Mouse (Mus musculus) midbrain, postnatal 0 days (tissue): ENCODE results near the gene Ppm1f. TPM values are rescaled to one million over a fixed set of nuclear protein-coding genes. Genes with fewer than 3 reads are reported as not detected.
"Not testable (repeated sequence)": the region's sequence is repeated elsewhere in the genome, so short reads cannot be mapped to it uniquely, and the experiment has no call there.

Source experiments
- ATAC-seq: fragments of 200-750 bp; cut with Nextera tagmentation; 2 replicates; pipeline ENCODE4 v1.8.0; 2017; ENCODE audit warnings: moderate number of reproducible peaks, mild to moderate bottlenecking, moderate TSS enrichment, moderate library complexity; ENCODE audit not compliant: low FRiP score
- DNase-seq: peaks from one replicate; pipeline ENCODE4 v3.0.0-alpha.2; 2015; ENCODE audit warnings: low spot score
- H3K27ac ChIP-seq: fragments of 300-500 bp; sonication (generic); 2 replicates; pipeline ENCODE4 v1.5.1; 2014; ENCODE audit warnings: low read depth, mild to moderate bottlenecking, low read length, mixed read lengths
- H3K27me3 ChIP-seq: fragments of 300-500 bp; sonication (generic); 2 replicates; pipeline ENCODE4 v1.6.1; 2014; ENCODE audit warnings: low read length, control low read depth, mixed read lengths; ENCODE audit not compliant: insufficient read depth
- H3K36me3 ChIP-seq: fragments of 300-500 bp; sonication (generic); 2 replicates; pipeline ENCODE4 v1.6.1; 2014; ENCODE audit warnings: low read length, control low read depth, mixed read lengths; ENCODE audit not compliant: insufficient read depth
- H3K4me1 ChIP-seq: fragments of 300-500 bp; sonication (generic); 2 replicates; pipeline ENCODE4 v1.6.1; 2014; ENCODE audit warnings: mild to moderate bottlenecking, control low read depth, antibody characterized with exemption, low read length, mixed read lengths; ENCODE audit not compliant: insufficient read depth
- H3K4me2 ChIP-seq: fragments of 300-500 bp; sonication (generic); 2 replicates; pipeline ENCODE4 v1.6.1; 2014; ENCODE audit warnings: low read depth, mild to moderate bottlenecking, low read length, mixed read lengths; ENCODE audit not compliant: poor library complexity, severe bottlenecking
- H3K4me3 ChIP-seq: fragments of 300-500 bp; sonication (generic); 2 replicates; pipeline ENCODE4 v1.5.1; 2014; ENCODE audit warnings: low read depth, mild to moderate bottlenecking, low read length, moderate library complexity
- H3K9ac ChIP-seq: fragments of 300-500 bp; sonication (generic); replicated peaks from 2 replicates; pipeline ENCODE4 v1.6.1; 2014; ENCODE audit warnings: mild to moderate bottlenecking, low read length, moderate library complexity, mixed read lengths; ENCODE audit not compliant: poor library complexity, severe bottlenecking
- H3K9me3 ChIP-seq: fragments of 300-500 bp; sonication (generic); 2 replicates; pipeline ENCODE4 v1.6.1; 2016; ENCODE audit warnings: low read length, control low read depth
- CTCF ChIP-seq: IDR thresholded peaks from 2 replicates; pipeline ENCODE4 v1.5.1; 2016; ENCODE audit warnings: antibody characterized with exemption, mild to moderate bottlenecking
- WGBS: fragments of 180-500 bp; shearing (Covaris S2); extraction: QIAGEN DNeasy Blood & Tissue Kit; methylation state at CpG from one replicate; pipeline ENCODE4 v1.1.7; 2014; 5-methylcytosine and 5-hydroxymethylcytosine counted together
- polyA plus RNA-seq: library from polyadenylated mRNA; unstranded; fragments of >200 nt; fragmentation: Nextera tagmentation; extraction: Ambion mirVana; gene quantifications from 2 replicates; pipeline ENCODE4 v1.2.1, GENCODE M21; 2015
- total RNA-seq: library from RNA; depleted of rRNA; stranded (reverse); fragments of >200 nt; gene quantifications from 2 replicates; pipeline ENCODE4 v1.2.3, GENCODE M21; 2014

The Ppm1f gene
- total and polyA plus RNA-seq, 2 experiments from 2014 or later = 12.4 to 33.0 TPM

- no peaks in the 10 kb centered on the region for H3K27me3 ChIP-seq
- no peak overlapping the region for H3K27ac ChIP-seq
- peak; percentile 67 for TF ChIP-seq CTCF
- H3K36me3 ChIP-seq = peaks cover 79% of the 10 kb centered on the region
- no peak overlapping the region for H3K4me3 ChIP-seq
- 82% methylated on average over 3 of the region's 3 CpGs for WGBS
- H3K9ac ChIP-seq = no peak overlapping the region
- H3K9me3 ChIP-seq = no peaks in the 10 kb centered on the region
- ATAC-seq = no peak
- peak; percentile 54 for DNase-seq
- no peak overlapping the region for H3K4me2 ChIP-seq
- H3K4me1 ChIP-seq = no peaks in the 10 kb centered on the region
Observed at GRCm38 (mm10) chr16:16921021-16921435, 24.8 kb downstream of the Ppm1f start.

- TF ChIP-seq CTCF = no peak
- H3K9me3 ChIP-seq = no peaks in the 10 kb centered on the region
- H3K9ac ChIP-seq = no peak overlapping the region
- no peak for ATAC-seq
- no peak overlapping the region for H3K4me3 ChIP-seq
- WGBS = 95% methylated on average over 3 of the region's 3 CpGs
- peaks cover 61% of the 10 kb centered on the region for H3K36me3 ChIP-seq
- H3K27ac ChIP-seq = no peak overlapping the region
- no peak overlapping the region for H3K4me2 ChIP-seq
- H3K27me3 ChIP-seq = no peaks in the 10 kb centered on the region
- H3K4me1 ChIP-seq = no peaks in the 10 kb centered on the region
- no peak for DNase-seq
Observed at GRCm38 (mm10) chr16:16924481-16924880, 28.2 kb downstream of the Ppm1f start.

- Histone ChIP-seq H3K4me3 (no peak overlapping the region), H3K4me1 (no peaks in the 10 kb centered on the region), H3K9me3 (no peaks in the 10 kb centered on the region), H3K27ac (no peak overlapping the region), H3K27me3 (no peaks in the 10 kb centered on the region), H3K4me2 (no peak overlapping the region), H3K9ac (no peak overlapping the region), H3K36me3 (peaks cover 41% of the 10 kb centered on the region)
- ATAC-seq (no peak), DNase-seq (no peak)
- no peak for TF ChIP-seq CTCF
- WGBS = 28% methylated on average over 5 of the region's 5 CpGs
Observed at GRCm38 (mm10) chr16:16926536-16926935, 30.3 kb downstream of the Ppm1f start.

DNA sequence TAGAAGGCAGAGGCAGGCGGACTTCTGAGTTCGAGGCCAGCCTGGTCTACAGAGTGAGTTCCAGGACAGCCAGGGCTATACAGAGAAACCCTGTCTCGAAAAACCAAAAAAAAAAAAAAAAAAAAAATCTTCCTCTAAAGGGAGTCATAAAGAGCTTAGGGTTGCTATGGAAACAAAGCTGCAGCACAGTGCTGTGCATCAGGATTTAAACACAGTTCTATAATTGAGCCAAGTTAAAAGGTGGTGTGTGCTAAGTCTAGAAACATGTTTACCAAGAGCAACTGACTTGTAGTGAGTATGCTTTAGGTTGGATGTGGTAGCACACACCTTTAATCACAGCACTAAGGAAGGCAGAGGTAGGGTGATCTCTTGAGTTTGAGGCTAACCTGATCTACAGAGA lies 32.6 kb downstream of the Ppm1f start:
- H3K36me3 ChIP-seq = peaks cover 21% of the 10 kb centered on the region
- H3K4me3 ChIP-seq, H3K27ac ChIP-seq, H3K9ac ChIP-seq, H3K27me3 ChIP-seq, ATAC-seq, H3K4me1 ChIP-seq, H3K9me3 ChIP-seq, H3K4me2 ChIP-seq: not testable (repeated sequence)
- 54% methylated on average over 3 of the region's 3 CpGs for WGBS
- DNase-seq = peak; percentile 55

DNA sequence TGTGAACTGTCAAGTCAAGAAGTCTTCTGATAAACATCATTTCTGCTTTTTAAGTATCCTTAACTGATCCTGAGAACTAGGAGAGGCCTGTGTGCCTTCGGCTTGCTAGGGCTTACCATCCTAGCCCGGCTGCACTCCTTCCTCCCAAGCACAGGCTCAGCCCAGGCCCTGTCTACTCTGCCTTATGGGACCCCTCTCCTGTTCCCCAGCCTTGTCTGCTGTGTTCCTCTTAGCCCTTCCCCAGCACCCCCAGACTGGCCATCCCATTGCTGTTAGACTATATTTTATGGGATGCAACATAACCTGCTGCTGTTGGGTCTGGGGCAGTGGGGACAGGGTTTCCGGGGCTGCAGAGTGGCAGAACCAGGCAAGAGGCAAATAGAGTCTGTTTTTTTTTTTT lies 34.1 kb downstream of the Ppm1f start:
- Histone ChIP-seq H3K4me3 (no peak overlapping the region), H3K27ac (no peak overlapping the region), H3K27me3 (no peaks in the 10 kb centered on the region), H3K4me2 (no peak overlapping the region), H3K9ac (no peak overlapping the region), H3K4me1 (no peaks in the 10 kb centered on the region), H3K36me3 (peaks cover 11% of the 10 kb centered on the region), H3K9me3 (no peaks in the 10 kb centered on the region)
- no peak for TF ChIP-seq CTCF
- 92% methylated on average over 3 of the region's 3 CpGs for WGBS
- ATAC-seq (no peak), DNase-seq (no peak)

GRCm38 (mm10) chr16:16930810-16931296 lies 34.6 kb downstream of the Ppm1f start:
- H3K36me3 ChIP-seq = peaks cover 10% of the 10 kb centered on the region; the same call in 1 of the 2 replicates
- ATAC-seq (peak; percentile 41; the same call in 1 of the 2 replicates), DNase-seq (peak; percentile 64)
- H3K27me3 ChIP-seq = no peaks in the 10 kb centered on the region
- no peak overlapping the region for H3K4me3 ChIP-seq
- WGBS = 65% methylated on average over 5 of the region's 5 CpGs
- no peaks in the 10 kb centered on the region for H3K9me3 ChIP-seq
- H3K27ac ChIP-seq = no peak overlapping the region
- no peaks in the 10 kb centered on the region for H3K4me1 ChIP-seq
- H3K9ac ChIP-seq = no peak overlapping the region
- no peak overlapping the region for H3K4me2 ChIP-seq
- TF ChIP-seq CTCF = no peak
